Mouse (Mus musculus): Measurements from ENCODE around the gene Evi2b.

- TF ChIP-seq CTCF (IDR thresholded peaks at IDR 0.05; ENCODE audit: low read depth, low read length) (no peak), POLR2A (IDR thresholded peaks at IDR 0.05; ENCODE audit: borderline replicate concordance, low read depth, low read length) (no peak)
These were observed 39.9 kb upstream of the Evi2b start for GRCm38 (mm10) chr11:79563493-79563892.
